Mouse (Mus musculus) midbrain, embryonic 16.5 days (tissue): ENCODE results near the gene Camkk2. TPM values are rescaled to one million over a fixed set of nuclear protein-coding genes. Genes with fewer than 3 reads are reported as not detected.

ENCODE experiments used
- ATAC-seq: fragments of 200-750 bp; cut with Nextera tagmentation; 2 replicates; pipeline ENCODE4 v1.8.0; 2017; ENCODE audit warnings: moderate TSS enrichment
- H3K27ac ChIP-seq: fragments of 300-500 bp; sonication (generic); 2 replicates; pipeline ENCODE4 v1.5.1; 2014; ENCODE audit warnings: mild to moderate bottlenecking, low read length, mixed read lengths
- H3K27me3 ChIP-seq: fragments of 300-500 bp; sonication (generic); 2 replicates; pipeline ENCODE4 v1.6.1; 2014; ENCODE audit warnings: low read depth, low read length, mixed read lengths; ENCODE audit not compliant: control insufficient read depth, insufficient read depth
- H3K36me3 ChIP-seq: fragments of 300-500 bp; sonication (generic); 2 replicates; pipeline ENCODE4 v1.6.1; 2014; ENCODE audit warnings: mild to moderate bottlenecking, low read length, moderate library complexity, mixed read lengths; ENCODE audit not compliant: control insufficient read depth, insufficient read depth
- H3K4me1 ChIP-seq: fragments of 300-500 bp; sonication (generic); 2 replicates; pipeline ENCODE4 v1.6.1; 2014; ENCODE audit warnings: mild to moderate bottlenecking, low read length, mixed read lengths; ENCODE audit not compliant: control insufficient read depth, insufficient read depth
- H3K4me2 ChIP-seq: fragments of 300-500 bp; sonication (generic); 2 replicates; pipeline ENCODE4 v1.6.1; 2014; ENCODE audit warnings: mild to moderate bottlenecking, low read length, mixed read lengths
- H3K4me3 ChIP-seq: fragments of 300-500 bp; sonication (generic); 2 replicates; pipeline ENCODE4 v1.5.1; 2014; ENCODE audit warnings: low read depth, mild to moderate bottlenecking, low read length, moderate library complexity, mixed read lengths
- H3K9ac ChIP-seq: fragments of 300-500 bp; sonication (generic); 2 replicates; pipeline ENCODE4 v1.6.1; 2014; ENCODE audit warnings: low read depth, low read length, mixed read lengths
- H3K9me3 ChIP-seq: fragments of 300-500 bp; sonication (generic); replicated peaks from 2 replicates; pipeline ENCODE4 v1.6.1; 2014; ENCODE audit warnings: mild to moderate bottlenecking, low read length, mixed read lengths; ENCODE audit not compliant: control insufficient read depth, poor library complexity, severe bottlenecking
- WGBS: fragments of 180-500 bp; shearing (Covaris S2); extraction: QIAGEN DNeasy Blood & Tissue Kit; methylation state at CpG from one replicate; pipeline ENCODE4 v1.1.7; 2014; 5-methylcytosine and 5-hydroxymethylcytosine counted together
- microRNA-seq: library from miRNA; unstranded; fragments of <30 nt; microRNA quantifications from one replicate; pipeline ENCODE4, GENCODE M21; 2017
- polyA plus RNA-seq: library from polyadenylated mRNA; unstranded; fragments of >200 nt; fragmentation: Nextera tagmentation; extraction: Ambion mirVana; gene quantifications from 2 replicates; pipeline ENCODE4 v1.2.1, GENCODE M21; 2015

Camkk2 gene
- polyA plus RNA-seq, 1 experiment from 2014 or later: 69.5 TPM

GRCm38 (mm10) chr5:122687391-122687790, 91.8 kb downstream of the Camkk2 start:
- no peak overlapping the region for H3K27ac ChIP-seq
- H3K9me3 ChIP-seq: no peaks in the 10 kb centered on the region
- H3K4me1 ChIP-seq: no peaks in the 10 kb centered on the region
- H3K9ac ChIP-seq: no peak overlapping the region
- no peaks in the 10 kb centered on the region for H3K36me3 ChIP-seq
- H3K4me2 ChIP-seq: no peak overlapping the region
- H3K27me3 ChIP-seq: no peaks in the 10 kb centered on the region
- WGBS: 86% methylated on average over 4 of the region's 4 CpGs
- no peak for ATAC-seq
- H3K4me3 ChIP-seq: no peak overlapping the region

GRCm38 (mm10) chr5:122683926-122684325, 95.3 kb downstream of the Camkk2 start:
- ATAC-seq: no peak
- 81% methylated on average over 10 of the region's 10 CpGs for WGBS
- Histone ChIP-seq H3K4me2 (no peak overlapping the region), H3K4me1 (no peaks in the 10 kb centered on the region), H3K36me3 (no peaks in the 10 kb centered on the region), H3K9ac (no peak overlapping the region), H3K27me3 (no peaks in the 10 kb centered on the region), H3K27ac (no peak overlapping the region), H3K9me3 (no peaks in the 10 kb centered on the region), H3K4me3 (no peak overlapping the region)

GRCm38 (mm10) chr5:122681276-122681675, 97.9 kb downstream of the Camkk2 start:
- WGBS: 88% methylated on average over 12 of the region's 12 CpGs
- Histone ChIP-seq H3K4me3 (no peak overlapping the region), H3K27me3 (no peaks in the 10 kb centered on the region), H3K4me1 (no peaks in the 10 kb centered on the region), H3K4me2 (no peak overlapping the region), H3K27ac (no peak overlapping the region), H3K36me3 (no peaks in the 10 kb centered on the region), H3K9me3 (no peaks in the 10 kb centered on the region), H3K9ac (no peak overlapping the region)
- ATAC-seq: no peak

Small RNA genes within 50 kb of the gene (microRNA-seq; reads per million reads assigned to microRNA genes)
- gene Mir8115: not detected

Other genes with a start within 250 kb of the Camkk2 start
- gene Ift81, start 164.9 kb downstream of the Camkk2 start, polyA plus RNA-seq: 71.6 and 86.7 TPM in 2 replicates
- 1.8 and 2.5 TPM in 2 replicates for gene P2rx7, start 135.5 kb downstream of the Camkk2 start, polyA plus RNA-seq
- gene P2rx4, start 71.9 kb downstream of the Camkk2 start, polyA plus RNA-seq: 14.6 and 15.3 TPM in 2 replicates
- gene Anapc5, start 41.9 kb upstream of the Camkk2 start, polyA plus RNA-seq: 520 and 546 TPM in 2 replicates
- gene Rnf34, start 70.6 kb upstream of the Camkk2 start, polyA plus RNA-seq: 48.3 and 50.7 TPM in 2 replicates
- gene Kdm2b, start 210.4 kb upstream of the Camkk2 start, polyA plus RNA-seq: 117 and 123 TPM in 2 replicates
- 9.3 and 10.7 TPM in 2 replicates for gene Orai1, start 235.7 kb upstream of the Camkk2 start, polyA plus RNA-seq